Mouse (Mus musculus): ENCODE measurements around the gene Olfr811.

Gene Olfr811

DNA sequence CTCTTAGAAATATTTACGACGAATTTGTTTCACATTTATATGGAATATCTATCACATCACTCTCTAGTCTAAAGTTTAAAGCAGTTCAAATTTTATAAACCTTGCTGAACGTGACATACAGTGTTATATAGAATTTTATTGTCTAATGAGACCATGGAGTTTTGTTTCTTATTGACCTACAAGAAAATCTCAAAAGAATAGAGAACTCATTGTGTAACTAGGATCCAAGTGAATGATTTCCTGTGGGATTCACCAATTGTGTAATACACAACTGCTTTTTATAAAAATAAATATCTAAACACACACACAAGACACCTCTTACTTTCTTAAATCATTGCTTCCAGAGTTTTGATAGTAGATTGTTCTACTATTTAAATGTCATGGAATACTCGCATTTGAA lies at the start of gene Olfr811:
Gene Olfr811, minus strand, starts transcription at position 101 of the 400 bp plus-strand sequence.
- DNase-seq (ENCODE audit: low read depth, low spot score): no peak

DNA sequence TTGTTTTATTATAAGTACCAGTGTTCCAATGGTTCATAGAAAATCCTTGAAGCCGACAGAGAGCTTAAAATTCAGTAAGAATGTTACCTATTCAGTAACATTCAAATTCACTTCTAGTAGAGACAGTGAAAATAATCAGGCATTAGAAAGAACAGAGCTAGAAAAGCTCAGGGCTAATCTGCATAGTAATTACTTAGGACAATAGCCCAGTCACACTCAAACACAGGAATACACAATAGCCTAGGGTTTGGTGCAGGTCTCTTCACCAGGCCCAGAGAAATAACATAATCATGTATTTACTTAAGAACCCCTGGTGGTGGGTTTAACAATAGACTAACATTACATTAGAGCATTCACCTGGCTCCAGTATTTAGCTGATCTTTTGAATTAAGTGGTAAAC lies 43.1 kb upstream of the Olfr811 start:
- DNase-seq (ENCODE audit: low read depth, low spot score): no peak

DNA sequence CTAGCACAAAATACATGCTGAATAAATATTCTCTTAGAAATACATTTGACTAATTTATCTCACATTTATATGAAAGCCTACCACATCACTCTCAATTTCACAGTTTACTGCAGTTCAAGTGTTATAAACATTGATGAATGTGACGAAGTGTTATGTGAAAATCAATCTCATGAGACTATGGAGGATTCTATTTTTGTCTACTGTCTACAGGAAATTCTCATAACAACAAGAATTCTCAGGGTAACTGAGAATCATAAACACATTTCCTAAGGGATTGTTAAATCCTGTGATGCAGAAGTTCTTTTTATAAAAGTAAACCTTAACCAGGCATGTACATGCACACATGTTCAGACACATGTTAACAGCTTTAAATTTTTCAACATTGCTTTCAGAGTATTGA lies 41.8 kb upstream of the Olfr811 start, which contains the start of gene Olfr812:
Gene Olfr812, minus strand, starts transcription at position 101 of the 400 bp plus-strand sequence.
- no peak for DNase-seq (ENCODE audit: low read depth, low spot score)

DNA sequence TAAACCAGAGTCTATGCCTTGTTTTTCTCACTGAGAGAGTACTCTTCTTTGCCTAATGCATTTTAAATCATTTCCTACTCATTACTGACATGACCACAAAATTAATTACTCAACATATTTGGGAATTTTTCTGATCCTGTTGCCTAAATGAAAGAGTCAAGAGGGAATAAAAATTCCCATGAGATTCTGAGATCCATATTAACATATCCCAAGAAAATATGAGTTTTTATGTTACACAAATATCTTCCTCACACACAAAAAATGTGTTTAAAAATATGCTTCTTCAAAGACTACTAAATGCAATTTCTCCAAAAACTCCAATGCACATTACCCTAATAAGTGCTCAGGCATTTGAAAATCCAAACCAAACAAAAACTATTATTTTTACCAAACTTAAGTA lies 9.4 kb downstream of the Olfr811 start, which contains the start of gene Olfr810:
Gene Olfr810, minus strand, starts transcription at position 101 of the 400 bp plus-strand sequence.
- DNase-seq (ENCODE audit: low read depth, low spot score): no peak

DNA sequence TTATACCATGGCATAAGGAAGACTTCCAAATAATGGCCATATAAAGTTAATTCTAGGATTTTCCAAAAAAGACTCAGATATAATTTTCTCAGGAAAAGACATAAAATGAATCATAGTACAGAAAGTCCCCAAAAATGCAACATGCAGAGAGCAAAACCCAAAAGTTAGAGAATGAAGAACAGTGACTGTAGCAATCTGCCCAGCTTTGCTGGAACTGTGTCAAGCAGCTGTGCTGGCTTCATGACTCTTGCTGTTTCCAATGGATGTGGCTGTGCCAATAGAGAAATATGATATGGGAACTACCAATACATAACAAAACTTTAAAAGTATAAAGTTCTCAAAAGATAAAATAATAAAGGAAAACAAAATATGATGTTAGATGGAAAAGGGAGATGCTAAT lies 26.1 kb downstream of the Olfr811 start:
- no peak for DNase-seq (ENCODE audit: low read depth, low spot score)

DNA sequence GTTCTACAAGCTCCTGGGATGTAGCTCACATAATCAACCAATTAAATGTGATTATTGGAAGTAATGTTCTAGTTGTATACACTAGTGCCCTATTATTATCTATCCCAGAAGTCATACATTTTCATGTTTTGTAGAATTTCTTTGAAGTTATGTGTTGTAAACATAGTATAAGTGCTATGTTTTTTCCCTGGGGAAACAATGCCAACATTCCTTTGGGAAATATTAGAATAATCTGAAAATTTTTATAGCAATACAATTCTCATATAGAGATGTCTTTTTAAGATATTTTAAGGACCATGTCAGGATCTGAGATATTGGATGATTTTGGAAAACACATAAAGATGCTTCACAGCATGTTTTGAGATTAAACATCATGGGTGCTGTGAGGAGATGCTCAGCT lies 29.9 kb downstream of the Olfr811 start, which contains the start of gene Olfr809:
Gene Olfr809, plus strand, starts transcription at position 301 of the 400 bp plus-strand sequence.
- no peak for DNase-seq (ENCODE audit: low read depth, low spot score)

DNA sequence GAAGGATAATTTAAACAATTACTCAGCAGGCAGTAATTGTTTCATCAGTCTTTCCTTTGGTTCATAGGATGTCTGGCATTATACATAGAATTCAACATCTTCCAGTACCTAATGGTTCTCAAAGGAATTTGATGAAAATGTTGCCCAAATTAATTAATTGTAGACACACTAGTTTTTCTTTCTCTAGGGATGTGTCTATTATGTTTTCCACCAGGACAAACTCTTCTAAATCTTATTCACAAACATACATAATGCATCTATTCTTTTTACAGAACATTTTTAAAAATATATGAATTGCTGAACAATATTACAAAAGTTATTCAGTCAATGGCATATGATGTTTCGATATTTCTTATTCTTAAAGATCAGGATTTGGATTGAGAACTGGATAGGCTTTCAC lies 39.0 kb downstream of the Olfr811 start, which contains the start of gene Olfr808:
Gene Olfr808, plus strand, starts transcription at position 301 of the 400 bp plus-strand sequence.
- DNase-seq (ENCODE audit: low read depth, low spot score): no peak

GRCm38 (mm10) chr10:129757693-129758092 lies 46.5 kb downstream of the Olfr811 start, which contains the start of gene Olfr807:
Olfr807 (minus strand) TSS chr10:129757793.
- no peak for DNase-seq (ENCODE audit: low read depth, low spot score)
